Mouse (Mus musculus): ENCODE measurements around the gene Ankrd11. TPM values are rescaled to one million over a fixed set of nuclear protein-coding genes. Genes with fewer than 3 reads are reported as not detected.

The Ankrd11 gene
- polyA plus RNA-seq (2014; fragmentation: Illumina TruSeq; extraction: RNeasy Lipid Tissue Mini Kit (QIAGEN cat#74804); ENCODE audit: low replicate concordance): 48.6 TPM

GRCm38 (mm10) chr8:123042158-123042973, at the start of gene Ankrd11:
Gene Ankrd11 (minus strand): TSS chr8:123042277.

GRCm38 (mm10) chr8:123062721-123063120, 20.6 kb upstream of the Ankrd11 start, which contains the start of gene Spg7:
Gene Spg7 (plus strand): TSS chr8:123062942.

GRCm38 (mm10) chr8:122847829-122848561, 194.1 kb downstream of the Ankrd11 start, which contains the start of gene Cdh15:
Gene Cdh15 (plus strand): TSS chr8:122847966.

Other genes with a start within 250 kb of the Ankrd11 start
- gene Cdh15, start 194.3 kb downstream of the Ankrd11 start, polyA plus RNA-seq (2014; fragmentation: Illumina TruSeq; extraction: RNeasy Lipid Tissue Mini Kit (QIAGEN cat#74804); ENCODE audit: low replicate concordance): not detected
- gene Spg7, start 20.7 kb upstream of the Ankrd11 start, polyA plus RNA-seq (2014; fragmentation: Illumina TruSeq; extraction: RNeasy Lipid Tissue Mini Kit (QIAGEN cat#74804); ENCODE audit: low replicate concordance): 21.2 TPM
- 16.3 TPM for gene Rpl13, start 60.1 kb upstream of the Ankrd11 start, polyA plus RNA-seq (2014; fragmentation: Illumina TruSeq; extraction: RNeasy Lipid Tissue Mini Kit (QIAGEN cat#74804); ENCODE audit: low replicate concordance)
- not detected for gene Cpne7, start 75.1 kb upstream of the Ankrd11 start, polyA plus RNA-seq (2014; fragmentation: Illumina TruSeq; extraction: RNeasy Lipid Tissue Mini Kit (QIAGEN cat#74804); ENCODE audit: low replicate concordance)
- gene Sult5a1, start 116.0 kb upstream of the Ankrd11 start, polyA plus RNA-seq (2014; fragmentation: Illumina TruSeq; extraction: RNeasy Lipid Tissue Mini Kit (QIAGEN cat#74804); ENCODE audit: low replicate concordance): not detected
- gene Dpep1, start 144.0 kb upstream of the Ankrd11 start, polyA plus RNA-seq (2014; fragmentation: Illumina TruSeq; extraction: RNeasy Lipid Tissue Mini Kit (QIAGEN cat#74804); ENCODE audit: low replicate concordance): 22.8 TPM
- gene Chmp1a, start 170.5 kb upstream of the Ankrd11 start, polyA plus RNA-seq (2014; fragmentation: Illumina TruSeq; extraction: RNeasy Lipid Tissue Mini Kit (QIAGEN cat#74804); ENCODE audit: low replicate concordance): 4.3 TPM
- gene Spata33, start 170.6 kb upstream of the Ankrd11 start, polyA plus RNA-seq (2014; fragmentation: Illumina TruSeq; extraction: RNeasy Lipid Tissue Mini Kit (QIAGEN cat#74804); ENCODE audit: low replicate concordance): not detected
- 1.6 TPM for gene Cdk10, start 182.6 kb upstream of the Ankrd11 start, polyA plus RNA-seq (2014; fragmentation: Illumina TruSeq; extraction: RNeasy Lipid Tissue Mini Kit (QIAGEN cat#74804); ENCODE audit: low replicate concordance)
- gene Spata2l, start 194.0 kb upstream of the Ankrd11 start, polyA plus RNA-seq (2014; fragmentation: Illumina TruSeq; extraction: RNeasy Lipid Tissue Mini Kit (QIAGEN cat#74804); ENCODE audit: low replicate concordance): not detected
- gene Zfp276, start 211.9 kb upstream of the Ankrd11 start, polyA plus RNA-seq (2014; fragmentation: Illumina TruSeq; extraction: RNeasy Lipid Tissue Mini Kit (QIAGEN cat#74804); ENCODE audit: low replicate concordance): 1.4 TPM
- gene Vps9d1, start 212.1 kb upstream of the Ankrd11 start, polyA plus RNA-seq (2014; fragmentation: Illumina TruSeq; extraction: RNeasy Lipid Tissue Mini Kit (QIAGEN cat#74804); ENCODE audit: low replicate concordance): 0.89 TPM